7 mouse cellular contexts compared by ENCODE assay signal in genomic region chr5:36033531-36034426, GRCm38 (mm10).
DNase-seq lines count a peak whose midpoint lies in the region; TF ChIP-seq lines count a peak whose summit lies in the region.

No protein-coding gene starts in this region.

- H3K79me3 ChIP-seq in C2C12 (ENCODE audit: low read depth), result no peaks in the 10 kb centered on the region

- TF ChIP-seq CTCF in C2C12 (IDR thresholded peaks at IDR 0.05; ENCODE audit: control insufficient read depth, insufficient read depth, insufficient read length), result peak; percentile 6

- peak; percentile 87 for DNase-seq in 3T3-L1 (ENCODE audit: low read depth, low spot score)
- DNase-seq in cerebellum, adult 9-11 months, result peak; percentile 14
- DNase-seq in heart, adult 8-10 months (ENCODE audit: low spot score), result peak; percentile 45
- DNase-seq in kidney, postnatal 4 days, result peak; percentile 46 to 65
- DNase-seq in lung, postnatal 14 days, result peak; percentile 57
- peak; percentile 37 for DNase-seq in right cerebral cortex, postnatal 25 days

- H3ac ChIP-seq in C2C12 (ENCODE audit: control insufficient read depth, insufficient read length, low read depth), result no peak overlapping the region

- peaks cover 4% of the 10 kb centered on the region for H3K36me3 ChIP-seq in C2C12 (ENCODE audit: control insufficient read depth, insufficient read depth)

- H3K4me3 ChIP-seq in C2C12 (ENCODE audit: insufficient read depth, poor library complexity, severe bottlenecking), result no peak overlapping the region

- H3K27me3 ChIP-seq in C2C12 (ENCODE audit: control insufficient read depth, insufficient read depth, insufficient read length), result no peaks in the 10 kb centered on the region

- H3K79me2 ChIP-seq in C2C12 (ENCODE audit: control insufficient read depth, insufficient read depth), result no peaks in the 10 kb centered on the region

TF ChIP-seq in C2C12, 6 proteins besides CTCF, POLR2A, EP300 and RAD21:
- no peak for TF ChIP-seq FOSL1 (IDR thresholded peaks at IDR 0.05; ENCODE audit: insufficient read depth, low read length, poor library complexity, severe bottlenecking)
- no peak for TF ChIP-seq MYOD1 (IDR thresholded peaks at IDR 0.05; ENCODE audit: control insufficient read depth, insufficient read length, low read depth)
- TF ChIP-seq USF1 (IDR thresholded peaks at IDR 0.05; ENCODE audit: low read depth), result no peak
- no peak for TF ChIP-seq MAX (IDR thresholded peaks at IDR 0.05)
- no peak for TF ChIP-seq CEBPB (IDR thresholded peaks at IDR 0.05; ENCODE audit: low read depth)
- TF ChIP-seq MYOG (IDR thresholded peaks at IDR 0.05; ENCODE audit: control insufficient read depth, extremely low read depth, insufficient read length), result no peak

Comparison
In these comparisons a context has a peak if more than half of its experiments do, and no peak if none do; other contexts are left out.
1. DNase-seq: peak in every context shown above with its lines; median percentile 87 in 3T3-L1; 57 in lung, postnatal 14 days; 56 in kidney, postnatal 4 days; 45 in heart, adult 8-10 months; 37 in right cerebral cortex, postnatal 25 days; 14 in cerebellum, adult 9-11 months.